Mouse (Mus musculus) ES-Bruce4 (cell line): ENCODE results near the gene Mgat3.

Source experiments
- CTCF ChIP-seq: IDR thresholded peaks from one replicate; pipeline ENCODE4 v1.8.1; 2011; ENCODE audit warnings: low read depth, low read length
- EP300 ChIP-seq: IDR thresholded peaks from 2 replicates; pipeline ENCODE4 v1.6.1; 2011; ENCODE audit warnings: low read depth, low read length; ENCODE audit not compliant: insufficient read depth
- POLR2A ChIP-seq: IDR thresholded peaks from one replicate; pipeline ENCODE4 v1.8.1; 2011; ENCODE audit warnings: low read length; ENCODE audit not compliant: insufficient read depth

DNA sequence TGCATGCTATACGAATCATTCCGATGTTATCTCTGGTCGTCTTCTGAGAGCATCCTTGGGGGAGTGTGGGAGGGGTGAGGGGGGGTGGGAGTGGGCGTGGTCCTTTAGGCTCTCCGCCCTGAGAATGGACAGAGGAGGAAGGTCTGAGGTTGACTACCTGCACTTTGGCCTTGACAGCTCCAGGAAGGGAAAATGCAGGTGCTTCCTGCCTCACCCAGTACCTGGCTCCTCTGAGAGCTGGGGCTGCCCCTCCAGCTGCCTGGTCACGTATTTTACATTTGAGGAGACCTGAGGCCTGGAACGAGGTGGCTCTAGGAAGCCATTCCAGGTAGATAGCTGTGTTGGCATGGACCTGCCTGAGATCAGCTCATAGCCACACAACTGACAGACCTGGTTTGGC lies 19.3 kb downstream of the Mgat3 start:
- no peak for TF ChIP-seq CTCF
- TF ChIP-seq POLR2A, result no peak
- no peak for TF ChIP-seq EP300
